Mouse (Mus musculus): ENCODE data around the gene Col16a1. TPM values are rescaled to one million over a fixed set of nuclear protein-coding genes. Genes with fewer than 3 reads are reported as not detected.

The Col16a1 gene
- total and polyA plus RNA-seq, 3 experiments = not detected

- DNase-seq (ENCODE audit: low spot score) (no peak), ATAC-seq (ENCODE audit: extremely low read depth, insufficient number of reproducible peaks, low FRiP score, poor library complexity, severe bottlenecking) (no peak)
- Histone ChIP-seq H3K36me3 (replicated peaks) (no peaks in the 10 kb centered on the region), H3K4me3 (ENCODE audit: low read depth, low read length) (no peak overlapping the region), H3K27me3 (ENCODE audit: insufficient read depth, low read length) (no peaks in the 10 kb centered on the region; the same call in none of the 2 replicates), H3K9me3 (replicated peaks) (no peaks in the 10 kb centered on the region), H3K4me1 (ENCODE audit: insufficient read depth, low read depth, low read length) (no peaks in the 10 kb centered on the region)
- TF ChIP-seq GATA1 (IDR thresholded peaks at IDR 0.05; ENCODE audit: borderline replicate concordance, low read length) (no peak), POLR2AphosphoS5 (IDR thresholded peaks at IDR 0.05; ENCODE audit: insufficient replicate concordance, low read depth, low read length) (no peak), CTCF (IDR thresholded peaks at IDR 0.05; ENCODE audit: low read depth, low read length) (no peak), GATA2 (IDR thresholded peaks at IDR 0.05; ENCODE audit: borderline replicate concordance, low read depth, low read length) (no peak), TAL1 (conservative IDR thresholded peaks at IDR 0.05; ENCODE audit: low read depth, low read length) (no peak)
Observed at GRCm38 (mm10) chr4:130023511-130024231, 24.0 kb upstream of the Col16a1 start.

GRCm38 (mm10) chr4:130025544-130025943, 22.1 kb upstream of the Col16a1 start:
- ATAC-seq (ENCODE audit: extremely low read depth, insufficient number of reproducible peaks, low FRiP score, poor library complexity, severe bottlenecking) (no peak), DNase-seq (ENCODE audit: low spot score) (no peak)
- no peak overlapping the region for H3K4me3 ChIP-seq (ENCODE audit: low read depth, low read length)
- H3K4me1 ChIP-seq (ENCODE audit: insufficient read depth, low read depth, low read length) = no peaks in the 10 kb centered on the region
- TF ChIP-seq TAL1 (conservative IDR thresholded peaks at IDR 0.05; ENCODE audit: low read depth, low read length) (no peak), POLR2AphosphoS5 (IDR thresholded peaks at IDR 0.05; ENCODE audit: insufficient replicate concordance, low read depth, low read length) (no peak), CTCF (IDR thresholded peaks at IDR 0.05; ENCODE audit: low read depth, low read length) (no peak), GATA2 (IDR thresholded peaks at IDR 0.05; ENCODE audit: borderline replicate concordance, low read depth, low read length) (no peak), GATA1 (IDR thresholded peaks at IDR 0.05; ENCODE audit: borderline replicate concordance, low read length) (no peak)
- no peaks in the 10 kb centered on the region for H3K27me3 ChIP-seq (ENCODE audit: insufficient read depth, low read length)
- H3K9me3 ChIP-seq (replicated peaks) = no peaks in the 10 kb centered on the region
- H3K36me3 ChIP-seq (replicated peaks) = no peaks in the 10 kb centered on the region

- Histone ChIP-seq H3K36me3 (replicated peaks) (no peaks in the 10 kb centered on the region), H3K27me3 (ENCODE audit: insufficient read depth, low read length) (peaks cover 5% of the 10 kb centered on the region; the same call in 1 of the 2 replicates), H3K9me3 (replicated peaks) (no peaks in the 10 kb centered on the region), H3K4me3 (ENCODE audit: low read depth, low read length) (no peak overlapping the region), H3K4me1 (ENCODE audit: insufficient read depth, low read depth, low read length) (no peaks in the 10 kb centered on the region)
- no peak for DNase-seq (ENCODE audit: low spot score)
- TF ChIP-seq CTCF (IDR thresholded peaks at IDR 0.05; ENCODE audit: low read depth, low read length) = no peak
- TF ChIP-seq GATA2 (IDR thresholded peaks at IDR 0.05; ENCODE audit: borderline replicate concordance, low read depth, low read length) = no peak
- TF ChIP-seq TAL1 (conservative IDR thresholded peaks at IDR 0.05; ENCODE audit: low read depth, low read length) = no peak
- TF ChIP-seq GATA1 (IDR thresholded peaks at IDR 0.05; ENCODE audit: borderline replicate concordance, low read length) = no peak
- TF ChIP-seq POLR2AphosphoS5 (IDR thresholded peaks at IDR 0.05; ENCODE audit: insufficient replicate concordance, low read depth, low read length) = no peak
- ATAC-seq (ENCODE audit: extremely low read depth, insufficient number of reproducible peaks, low FRiP score, poor library complexity, severe bottlenecking) = no peak
Observed at GRCm38 (mm10) chr4:130031146-130031545, 16.5 kb upstream of the Col16a1 start.

- Histone ChIP-seq H3K27me3 (ENCODE audit: insufficient read depth, low read length) (peaks cover 18% of the 10 kb centered on the region), H3K9me3 (replicated peaks) (no peaks in the 10 kb centered on the region), H3K4me3 (ENCODE audit: low read depth, low read length) (no peak overlapping the region), H3K4me1 (ENCODE audit: insufficient read depth, low read depth, low read length) (no peaks in the 10 kb centered on the region), H3K36me3 (replicated peaks) (no peaks in the 10 kb centered on the region)
- no peak for TF ChIP-seq POLR2AphosphoS5 (IDR thresholded peaks at IDR 0.05; ENCODE audit: insufficient replicate concordance, low read depth, low read length)
- DNase-seq (ENCODE audit: low spot score) (no peak), ATAC-seq (ENCODE audit: extremely low read depth, insufficient number of reproducible peaks, low FRiP score, poor library complexity, severe bottlenecking) (no peak)
Observed at GRCm38 (mm10) chr4:130033496-130033895, 14.1 kb upstream of the Col16a1 start.

- H3K27me3 ChIP-seq (ENCODE audit: insufficient read depth, low read length) = peaks cover 24% of the 10 kb centered on the region
- ATAC-seq (ENCODE audit: extremely low read depth, insufficient number of reproducible peaks, low FRiP score, poor library complexity, severe bottlenecking) (no peak; the same call in 1 of the 2 replicates), DNase-seq (ENCODE audit: low spot score) (no peak)
- no peak for TF ChIP-seq TAL1 (conservative IDR thresholded peaks at IDR 0.05; ENCODE audit: low read depth, low read length)
- TF ChIP-seq GATA1 (IDR thresholded peaks at IDR 0.05; ENCODE audit: borderline replicate concordance, low read length) = no peak
- no peak for TF ChIP-seq GATA2 (IDR thresholded peaks at IDR 0.05; ENCODE audit: borderline replicate concordance, low read depth, low read length)
- no peaks in the 10 kb centered on the region for H3K36me3 ChIP-seq (replicated peaks)
- no peaks in the 10 kb centered on the region for H3K4me1 ChIP-seq (ENCODE audit: insufficient read depth, low read depth, low read length)
- H3K4me3 ChIP-seq (ENCODE audit: low read depth, low read length) = no peak overlapping the region
- H3K9me3 ChIP-seq (replicated peaks) = no peaks in the 10 kb centered on the region
Observed at GRCm38 (mm10) chr4:130036112-130036511, 11.5 kb upstream of the Col16a1 start.

GRCm38 (mm10) chr4:130036573-130037401, 10.9 kb upstream of the Col16a1 start:
- DNase-seq (ENCODE audit: low spot score) = no peak
- ATAC-seq (ENCODE audit: extremely low read depth, insufficient number of reproducible peaks, low FRiP score, poor library complexity, severe bottlenecking) = no peak
- H3K27me3 ChIP-seq (ENCODE audit: insufficient read depth, low read length) = peaks cover 24% of the 10 kb centered on the region
- no peaks in the 10 kb centered on the region for H3K4me1 ChIP-seq (ENCODE audit: insufficient read depth, low read depth, low read length)
- TF ChIP-seq GATA1 (IDR thresholded peaks at IDR 0.05; ENCODE audit: borderline replicate concordance, low read length) (no peak), CTCF (IDR thresholded peaks at IDR 0.05; ENCODE audit: low read depth, low read length) (no peak), GATA2 (IDR thresholded peaks at IDR 0.05; ENCODE audit: borderline replicate concordance, low read depth, low read length) (no peak), TAL1 (conservative IDR thresholded peaks at IDR 0.05; ENCODE audit: low read depth, low read length) (no peak), POLR2AphosphoS5 (IDR thresholded peaks at IDR 0.05; ENCODE audit: insufficient replicate concordance, low read depth, low read length) (no peak)
- no peaks in the 10 kb centered on the region for H3K36me3 ChIP-seq (replicated peaks)
- H3K4me3 ChIP-seq (ENCODE audit: low read depth, low read length) = no peak overlapping the region
- H3K9me3 ChIP-seq (replicated peaks) = no peaks in the 10 kb centered on the region
